Mouse (Mus musculus): ENCODE results near the gene Tmcc3. TPM values are rescaled to one million over a fixed set of nuclear protein-coding genes. Genes with fewer than 3 reads are reported as not detected.

Tmcc3 gene
- polyA plus RNA-seq, 1 experiment from 2014 or later, result 14.3 TPM

DNA sequence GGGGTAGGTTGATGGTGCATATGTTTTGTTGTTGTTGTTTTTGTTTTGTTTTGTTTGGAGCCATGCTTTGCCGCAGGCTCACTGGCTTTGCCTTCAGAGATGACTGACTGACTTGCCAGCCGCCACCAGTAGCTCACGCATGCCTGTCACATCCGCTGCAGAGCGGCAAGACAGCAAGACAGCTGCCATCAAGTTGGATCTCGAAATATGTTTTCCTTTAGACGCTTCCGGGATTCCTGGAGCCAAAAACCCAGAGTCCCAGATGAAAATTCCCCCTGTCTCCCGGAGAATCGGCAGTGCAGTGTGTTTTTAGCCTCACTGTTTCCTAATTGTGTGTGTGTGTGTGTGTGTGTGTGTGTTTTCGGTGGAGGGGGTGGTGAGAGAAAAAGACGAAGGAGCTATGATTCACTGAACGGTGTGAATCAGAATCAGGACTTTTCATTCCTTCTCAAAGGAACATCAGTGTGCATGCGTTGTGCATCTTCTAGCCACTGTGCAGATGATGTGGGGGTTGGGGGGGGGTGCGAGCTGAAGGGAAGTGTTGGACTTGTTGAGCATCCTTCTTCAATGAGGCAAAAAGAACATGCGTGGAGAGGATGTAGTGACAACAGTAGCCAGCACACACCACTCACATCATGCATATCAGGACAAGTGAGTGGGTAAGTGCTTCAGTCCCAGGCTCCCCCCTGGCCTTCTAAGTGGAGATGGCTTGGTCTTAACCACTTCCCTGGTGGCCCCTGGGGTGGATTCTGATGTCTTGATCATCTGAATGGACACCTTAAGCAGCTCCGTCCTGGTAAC lies 208.8 kb downstream of the Tmcc3 start:
- 34% methylated on average over 17 of the region's 17 CpGs for WGBS
- TF ChIP-seq EP300 (IDR thresholded peaks at IDR 0.05) (no peak), CTCF (IDR thresholded peaks at IDR 0.05) (no peak)
- peak; percentile 72 for DNase-seq (ENCODE audit: low spot score)
- peak; percentile 28 for ATAC-seq
- peaks cover 5% of the 10 kb centered on the region; the same call in 1 of the 2 replicates for H3K4me1 ChIP-seq (ENCODE audit: insufficient read depth, low read depth, low read length)
- H3K9ac ChIP-seq (replicated peaks; ENCODE audit: low read depth), result no peak overlapping the region
- H3K36me3 ChIP-seq (ENCODE audit: insufficient read depth, low read length), result no peaks in the 10 kb centered on the region
- H3K4me3 ChIP-seq (ENCODE audit: low read depth, low read length), result peak overlapping the region; percentile 15; the same call in 1 of the 2 replicates
- H3K9me3 ChIP-seq (ENCODE audit: low read length), result no peaks in the 10 kb centered on the region
- peak overlapping the region; percentile 40 for H3K4me2 ChIP-seq (replicated peaks; ENCODE audit: low read depth, low read length)
- H3K27ac ChIP-seq (ENCODE audit: low read length), result no peak overlapping the region; the same call in 1 of the 2 replicates
- H3K27me3 ChIP-seq (replicated peaks; ENCODE audit: insufficient read depth, low read length), result no peaks in the 10 kb centered on the region

DNA sequence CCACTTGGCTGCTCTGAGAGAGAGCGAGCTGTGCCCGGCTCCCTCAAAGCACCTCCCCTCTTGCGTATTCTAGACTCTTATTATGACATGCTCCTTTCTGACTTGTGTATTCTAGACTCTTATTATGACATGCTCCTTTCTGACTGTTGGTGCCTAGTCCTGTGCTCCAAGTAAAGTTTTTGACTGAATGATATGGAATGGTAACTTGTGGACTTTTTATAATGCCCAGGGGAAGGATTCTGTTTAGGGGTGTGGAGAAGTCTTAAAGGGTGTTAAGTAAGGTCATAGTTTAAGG lies 209.3 kb downstream of the Tmcc3 start:
- Histone ChIP-seq H3K9me3 (ENCODE audit: low read length) (no peaks in the 10 kb centered on the region), H3K27me3 (replicated peaks; ENCODE audit: insufficient read depth, low read length) (no peaks in the 10 kb centered on the region), H3K9ac (replicated peaks; ENCODE audit: low read depth) (no peak overlapping the region), H3K27ac (ENCODE audit: low read length) (no peak overlapping the region; the same call in 1 of the 2 replicates), H3K4me1 (ENCODE audit: insufficient read depth, low read depth, low read length) (peaks cover 5% of the 10 kb centered on the region; the same call in 1 of the 2 replicates), H3K4me3 (ENCODE audit: low read depth, low read length) (no peak overlapping the region), H3K4me2 (replicated peaks; ENCODE audit: low read depth, low read length) (peak overlapping the region; percentile 40), H3K36me3 (ENCODE audit: insufficient read depth, low read length) (no peaks in the 10 kb centered on the region)
- WGBS, result 20% methylated on average over 3 of the region's 3 CpGs
- ATAC-seq, result peak; percentile 53
- TF ChIP-seq CTCF (IDR thresholded peaks at IDR 0.05) (no peak), EP300 (IDR thresholded peaks at IDR 0.05) (no peak)
- peak; percentile 71 for DNase-seq (ENCODE audit: low spot score)

DNA sequence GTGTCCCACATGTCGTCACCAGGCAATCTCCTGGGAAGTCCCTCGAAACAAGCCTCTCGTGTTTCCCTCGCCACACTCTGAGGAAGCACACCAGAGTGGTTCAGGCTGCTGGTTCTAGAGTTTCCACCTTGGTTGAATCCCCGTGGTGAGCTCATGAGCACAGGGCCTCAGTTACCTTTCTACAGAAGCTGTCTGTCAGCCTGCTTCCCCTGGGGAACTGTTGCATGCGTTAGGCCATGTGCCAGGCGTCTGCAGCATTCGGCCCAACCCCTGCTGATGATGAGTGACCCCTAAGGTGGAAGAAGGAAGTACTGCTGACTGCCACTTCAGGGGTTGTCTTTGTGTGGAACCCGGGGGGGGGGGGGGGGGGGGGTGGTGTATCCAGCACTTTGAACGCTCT lies 210.0 kb downstream of the Tmcc3 start:
- no peak for DNase-seq (ENCODE audit: low spot score)

DNA sequence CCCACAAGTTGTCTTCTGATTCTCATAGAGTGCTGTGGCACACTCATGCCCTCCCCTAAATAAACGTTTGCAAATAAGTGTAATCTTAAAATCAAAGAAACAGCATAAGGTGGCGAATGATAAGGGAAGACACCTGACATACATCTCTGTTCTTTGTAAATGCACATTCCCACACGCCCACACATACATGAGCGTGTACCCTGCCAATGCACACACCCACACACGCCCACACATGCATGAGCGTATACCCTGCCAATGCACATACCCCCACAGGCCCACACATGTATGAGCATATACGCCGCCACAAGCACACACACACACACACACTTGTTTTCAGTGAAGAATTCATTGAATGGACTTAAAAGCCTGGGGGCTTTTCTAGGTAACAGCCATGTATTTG lies 211.5 kb downstream of the Tmcc3 start:
- H3K9me3 ChIP-seq (ENCODE audit: low read length), result no peaks in the 10 kb centered on the region
- no peak overlapping the region for H3K4me2 ChIP-seq (replicated peaks; ENCODE audit: low read depth, low read length)
- H3K4me3 ChIP-seq (ENCODE audit: low read depth, low read length), result no peak overlapping the region
- H3K4me1 ChIP-seq (ENCODE audit: insufficient read depth, low read depth, low read length), result peaks cover 5% of the 10 kb centered on the region; the same call in 1 of the 2 replicates
- ATAC-seq, result no peak
- WGBS, result 82% methylated on average over 8 of the region's 8 CpGs
- H3K36me3 ChIP-seq (ENCODE audit: insufficient read depth, low read length), result no peaks in the 10 kb centered on the region
- H3K9ac ChIP-seq (replicated peaks; ENCODE audit: low read depth), result no peak overlapping the region
- TF ChIP-seq CTCF (IDR thresholded peaks at IDR 0.05), result no peak
- no peak for TF ChIP-seq EP300 (IDR thresholded peaks at IDR 0.05)
- no peaks in the 10 kb centered on the region for H3K27me3 ChIP-seq (replicated peaks; ENCODE audit: insufficient read depth, low read length)
- DNase-seq (ENCODE audit: low spot score), result no peak
- H3K27ac ChIP-seq (ENCODE audit: low read length), result no peak overlapping the region

More for the DNA sequence above, 210.0 kb downstream of the Tmcc3 start:
- 39% methylated on average over 9 of the region's 10 CpGs for WGBS
- no peak overlapping the region for H3K4me2 ChIP-seq (replicated peaks; ENCODE audit: low read depth, low read length)
- H3K9ac ChIP-seq (replicated peaks; ENCODE audit: low read depth), result no peak overlapping the region
- TF ChIP-seq CTCF (IDR thresholded peaks at IDR 0.05), result 0 out of 2 replicates have a peak, but pooled peaks have one; percentile 17
- no peak for TF ChIP-seq EP300 (IDR thresholded peaks at IDR 0.05)
- H3K27ac ChIP-seq (ENCODE audit: low read length), result no peak overlapping the region
- H3K27me3 ChIP-seq (replicated peaks; ENCODE audit: insufficient read depth, low read length), result no peaks in the 10 kb centered on the region
- peaks cover 5% of the 10 kb centered on the region; the same call in 1 of the 2 replicates for H3K4me1 ChIP-seq (ENCODE audit: insufficient read depth, low read depth, low read length)
- no peaks in the 10 kb centered on the region for H3K36me3 ChIP-seq (ENCODE audit: insufficient read depth, low read length)
- ATAC-seq, result 0 out of 2 replicates have a peak, but pooled peaks have one; percentile 13
- H3K9me3 ChIP-seq (ENCODE audit: low read length), result no peaks in the 10 kb centered on the region
- no peak overlapping the region for H3K4me3 ChIP-seq (ENCODE audit: low read depth, low read length)

DNA sequence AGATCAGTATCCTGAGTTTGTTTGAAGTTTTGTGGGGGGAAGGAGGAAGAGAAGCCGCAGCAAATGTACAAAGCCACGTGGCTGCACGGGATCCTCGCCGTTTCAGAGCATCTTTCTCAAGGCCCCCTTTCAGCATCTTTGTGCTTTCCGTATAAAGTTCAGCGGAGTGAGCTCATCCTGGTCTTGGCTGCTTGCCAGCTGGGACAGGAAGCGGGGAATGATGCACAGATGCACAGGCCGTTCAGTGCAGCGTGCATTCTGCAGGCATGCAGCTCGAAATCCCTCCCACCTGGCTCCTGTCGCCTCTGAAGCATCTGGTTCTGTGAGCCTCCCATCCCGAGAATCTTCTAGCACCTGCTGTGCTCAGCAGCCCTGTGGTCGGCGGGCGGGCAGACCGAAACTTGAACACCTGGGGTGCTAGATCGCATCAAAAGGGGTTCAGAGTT lies 212.0 kb downstream of the Tmcc3 start:
- Histone ChIP-seq H3K4me1 (ENCODE audit: insufficient read depth, low read depth, low read length) (peaks cover 5% of the 10 kb centered on the region; the same call in 1 of the 2 replicates), H3K36me3 (ENCODE audit: insufficient read depth, low read length) (no peaks in the 10 kb centered on the region), H3K4me3 (ENCODE audit: low read depth, low read length) (no peak overlapping the region), H3K9ac (replicated peaks; ENCODE audit: low read depth) (no peak overlapping the region), H3K27me3 (replicated peaks; ENCODE audit: insufficient read depth, low read length) (no peaks in the 10 kb centered on the region), H3K27ac (ENCODE audit: low read length) (no peak overlapping the region), H3K4me2 (replicated peaks; ENCODE audit: low read depth, low read length) (no peak overlapping the region), H3K9me3 (ENCODE audit: low read length) (no peaks in the 10 kb centered on the region)
- 21% methylated on average over 18 of the region's 18 CpGs for WGBS
- peak; percentile 29 for ATAC-seq
- TF ChIP-seq CTCF (IDR thresholded peaks at IDR 0.05), result no peak
- TF ChIP-seq EP300 (IDR thresholded peaks at IDR 0.05), result no peak
- peak; percentile 63 for DNase-seq (ENCODE audit: low spot score)

DNA sequence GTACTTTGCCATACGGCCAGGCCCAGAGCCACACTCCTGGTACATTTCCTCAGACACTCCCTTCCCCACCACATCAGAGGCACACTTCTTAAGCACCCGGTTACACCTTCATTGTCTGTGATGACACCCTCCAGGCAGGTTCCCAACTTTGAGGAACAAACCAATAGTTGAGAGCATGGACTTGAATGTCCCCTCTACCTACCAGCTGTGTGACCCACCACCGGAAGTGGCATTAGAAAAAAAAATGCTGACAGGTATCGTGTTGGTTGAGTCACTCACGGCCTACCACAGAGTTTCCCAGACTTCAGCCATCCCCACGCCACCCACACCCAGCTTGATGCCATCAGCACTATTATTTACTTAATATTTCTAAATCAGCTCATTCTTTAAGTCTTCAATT lies 213.2 kb downstream of the Tmcc3 start:
- DNase-seq (ENCODE audit: low spot score) (no peak), ATAC-seq (no peak)
- TF ChIP-seq CTCF (IDR thresholded peaks at IDR 0.05) (no peak), EP300 (IDR thresholded peaks at IDR 0.05) (no peak)
- 80% methylated on average over 6 of the region's 6 CpGs for WGBS
- no peak overlapping the region for H3K4me2 ChIP-seq (replicated peaks; ENCODE audit: low read depth, low read length)
- H3K36me3 ChIP-seq (ENCODE audit: insufficient read depth, low read length), result no peaks in the 10 kb centered on the region
- no peak overlapping the region for H3K9ac ChIP-seq (replicated peaks; ENCODE audit: low read depth)
- H3K4me3 ChIP-seq (ENCODE audit: low read depth, low read length), result no peak overlapping the region
- no peak overlapping the region for H3K27ac ChIP-seq (ENCODE audit: low read length)
- H3K4me1 ChIP-seq (ENCODE audit: insufficient read depth, low read depth, low read length), result peaks cover 1% of the 10 kb centered on the region; the same call in 1 of the 2 replicates
- H3K9me3 ChIP-seq (ENCODE audit: low read length), result no peaks in the 10 kb centered on the region
- H3K27me3 ChIP-seq (replicated peaks; ENCODE audit: insufficient read depth, low read length), result no peaks in the 10 kb centered on the region
